Mouse (Mus musculus) forebrain, postnatal 0 days (tissue): Measurements from ENCODE around the gene Rnf181. TPM values are rescaled to one million over a fixed set of nuclear protein-coding genes. Genes with fewer than 3 reads are reported as not detected.

Experiments used
- ATAC-seq: fragments of 200-750 bp; cut with Nextera tagmentation; 2 replicates; pipeline ENCODE4 v1.8.0; 2017; ENCODE audit warnings: mild to moderate bottlenecking, moderate library complexity
- DNase-seq: peaks from one replicate; pipeline ENCODE4 v3.0.0-alpha.2; 2015
- H3K27ac ChIP-seq: fragments of 300-500 bp; sonication (generic); 2 replicates; pipeline ENCODE4 v1.5.1; 2014; ENCODE audit warnings: low read depth, mild to moderate bottlenecking, antibody characterized with exemption, low read length, moderate library complexity, mixed read lengths
- H3K27me3 ChIP-seq: fragments of 300-500 bp; sonication (generic); 2 replicates; pipeline ENCODE4 v1.6.1; 2014; ENCODE audit warnings: mild to moderate bottlenecking, low read length, mixed read lengths; ENCODE audit not compliant: insufficient read depth
- H3K36me3 ChIP-seq: fragments of 300-500 bp; sonication (generic); 2 replicates; pipeline ENCODE4 v1.6.1; 2014; ENCODE audit warnings: mild to moderate bottlenecking, moderate library complexity; ENCODE audit not compliant: insufficient read depth
- H3K4me1 ChIP-seq: fragments of 300-500 bp; sonication (generic); 2 replicates; pipeline ENCODE4 v1.6.1; 2014; ENCODE audit warnings: antibody characterized with exemption; ENCODE audit not compliant: insufficient read depth
- H3K4me2 ChIP-seq: fragments of 300-500 bp; sonication (generic); 2 replicates; pipeline ENCODE4 v1.6.1; 2014; ENCODE audit warnings: low read depth, mild to moderate bottlenecking, moderate library complexity
- H3K4me3 ChIP-seq: fragments of 300-500 bp; sonication (generic); 2 replicates; pipeline ENCODE4 v1.5.1; 2014; ENCODE audit warnings: low read depth, low read length, mixed read lengths
- H3K9ac ChIP-seq: fragments of 300-500 bp; sonication (generic); 2 replicates; pipeline ENCODE4 v1.6.1; 2014; ENCODE audit warnings: mild to moderate bottlenecking
- H3K9me3 ChIP-seq: fragments of 300-500 bp; sonication (generic); 2 replicates; pipeline ENCODE4 v1.6.1; 2016; ENCODE audit warnings: low read length
- CTCF ChIP-seq: sonication (generic); IDR thresholded peaks from 2 replicates; pipeline ENCODE4 v1.5.1; 2016; ENCODE audit warnings: antibody characterized with exemption, control low read depth, low read depth
- WGBS: fragments of 180-500 bp; shearing (Covaris S2); extraction: QIAGEN DNeasy Blood & Tissue Kit; methylation state at CpG from one replicate; pipeline ENCODE4 v1.1.7; 2014; 5-methylcytosine and 5-hydroxymethylcytosine counted together
- polyA plus RNA-seq: library from polyadenylated mRNA; unstranded; fragments of >200 nt; fragmentation: Nextera tagmentation; extraction: Ambion mirVana; gene quantifications from 2 replicates; pipeline ENCODE4 v1.2.1, GENCODE M21; 2015
- total RNA-seq: library from RNA; depleted of rRNA; stranded (reverse); fragments of >200 nt; gene quantifications from 2 replicates; pipeline ENCODE4 v1.2.3, GENCODE M21; 2014

The Rnf181 gene
- total and polyA plus RNA-seq, 2 experiments from 2014 or later = 76.3 to 117 TPM

GRCm38 (mm10) chr6:72329019-72329418 is 37.7 kb downstream of the Rnf181 start:
- Histone ChIP-seq H3K4me2 (no peak overlapping the region), H3K4me3 (no peak overlapping the region), H3K36me3 (peaks cover 68% of the 10 kb centered on the region), H3K27ac (no peak overlapping the region), H3K9me3 (no peaks in the 10 kb centered on the region), H3K27me3 (no peaks in the 10 kb centered on the region), H3K4me1 (no peaks in the 10 kb centered on the region), H3K9ac (no peak overlapping the region)
- no peak for DNase-seq
- no peak for ATAC-seq
- 93% methylated on average over 5 of the region's 5 CpGs for WGBS
- TF ChIP-seq CTCF = no peak

GRCm38 (mm10) chr6:72326274-72326673 is 40.5 kb downstream of the Rnf181 start:
- Histone ChIP-seq H3K4me3 (no peak overlapping the region), H3K27me3 (no peaks in the 10 kb centered on the region), H3K36me3 (peaks cover 72% of the 10 kb centered on the region), H3K4me1 (no peaks in the 10 kb centered on the region), H3K9me3 (no peaks in the 10 kb centered on the region), H3K4me2 (no peak overlapping the region), H3K9ac (no peak overlapping the region), H3K27ac (no peak overlapping the region)
- DNase-seq = peak; percentile 26
- TF ChIP-seq CTCF = peak; percentile 44
- ATAC-seq = no peak; the same call in 1 of the 2 replicates
- 77% methylated on average over 6 of the region's 6 CpGs for WGBS

- Histone ChIP-seq H3K9ac (no peak overlapping the region), H3K27ac (no peak overlapping the region), H3K4me1 (no peaks in the 10 kb centered on the region), H3K4me3 (no peak overlapping the region), H3K27me3 (no peaks in the 10 kb centered on the region), H3K4me2 (no peak overlapping the region), H3K9me3 (no peaks in the 10 kb centered on the region), H3K36me3 (peaks cover 76% of the 10 kb centered on the region)
- DNase-seq = no peak
- no peak for TF ChIP-seq CTCF
- 96% methylated on average over 6 of the region's 6 CpGs for WGBS
- no peak for ATAC-seq
Observed at GRCm38 (mm10) chr6:72323786-72324508, 42.8 kb downstream of the Rnf181 start.

- DNase-seq (no peak), ATAC-seq (no peak)
- no peak overlapping the region for H3K4me3 ChIP-seq
- H3K36me3 ChIP-seq = peaks cover 73% of the 10 kb centered on the region
- H3K4me2 ChIP-seq = no peak overlapping the region
- H3K4me1 ChIP-seq = no peaks in the 10 kb centered on the region
- no peak overlapping the region for H3K9ac ChIP-seq
- no peak for TF ChIP-seq CTCF
- no peaks in the 10 kb centered on the region for H3K9me3 ChIP-seq
- H3K27ac ChIP-seq = no peak overlapping the region
- H3K27me3 ChIP-seq = no peaks in the 10 kb centered on the region
- 89% methylated on average over 3 of the region's 3 CpGs for WGBS
Observed at GRCm38 (mm10) chr6:72322936-72323335, 43.8 kb downstream of the Rnf181 start.

GRCm38 (mm10) chr6:72319019-72319418 is 47.7 kb downstream of the Rnf181 start:
- peak; percentile 54 for DNase-seq
- Histone ChIP-seq H3K4me3 (no peak overlapping the region), H3K4me1 (no peaks in the 10 kb centered on the region), H3K36me3 (peaks cover 67% of the 10 kb centered on the region), H3K9ac (no peak overlapping the region), H3K4me2 (no peak overlapping the region), H3K27ac (no peak overlapping the region), H3K9me3 (no peaks in the 10 kb centered on the region), H3K27me3 (no peaks in the 10 kb centered on the region)
- TF ChIP-seq CTCF = peak; percentile 63
- ATAC-seq = no peak
- WGBS = 82% methylated on average over 11 of the region's 11 CpGs

- ATAC-seq (no peak), DNase-seq (no peak)
- no peaks in the 10 kb centered on the region for H3K4me1 ChIP-seq
- 93% methylated on average over 5 of the region's 5 CpGs for WGBS
- H3K4me2 ChIP-seq = no peak overlapping the region
- no peak for TF ChIP-seq CTCF
- no peaks in the 10 kb centered on the region for H3K9me3 ChIP-seq
- H3K27me3 ChIP-seq = no peaks in the 10 kb centered on the region
- H3K27ac ChIP-seq = no peak overlapping the region
- no peak overlapping the region for H3K4me3 ChIP-seq
- H3K9ac ChIP-seq = no peak overlapping the region
- peaks cover 63% of the 10 kb centered on the region for H3K36me3 ChIP-seq
Observed at GRCm38 (mm10) chr6:72318440-72318839, 48.3 kb downstream of the Rnf181 start.

- TF ChIP-seq CTCF = no peak
- 81% methylated on average over 1 of the region's 1 CpGs for WGBS
- no peak for ATAC-seq
- Histone ChIP-seq H3K9ac (no peak overlapping the region), H3K36me3 (peaks cover 48% of the 10 kb centered on the region), H3K4me1 (no peaks in the 10 kb centered on the region), H3K4me3 (no peak overlapping the region), H3K27ac (no peak overlapping the region), H3K4me2 (no peak overlapping the region), H3K27me3 (no peaks in the 10 kb centered on the region), H3K9me3 (no peaks in the 10 kb centered on the region)
- DNase-seq = no peak
Observed at GRCm38 (mm10) chr6:72316044-72316443, 50.7 kb downstream of the Rnf181 start.
